Mouse (Mus musculus): Measurements from ENCODE around the gene Cenpt.
A peak's percentile ranks its signal among the peaks of the same experiment; 100 is the strongest.

The Cenpt gene

GRCm38 (mm10) chr8:105853178-105853577 is at the start of gene Cenpt:
Gene Cenpt (minus strand): TSS chr8:105853278.
- no peak for DNase-seq

GRCm38 (mm10) chr8:105900941-105901616 is 48.0 kb upstream of the Cenpt start:
- peak; percentile 12 for DNase-seq

GRCm38 (mm10) chr8:105900180-105900940 is 47.3 kb upstream of the Cenpt start, which contains the start of gene Pskh1:
Gene Pskh1 (plus strand): TSS chr8:105900441.
- peak; percentile 90 for DNase-seq

- no peak for DNase-seq
Measured at GRCm38 (mm10) chr8:105897801-105898480, 44.9 kb upstream of the Cenpt start.

- DNase-seq = peak; percentile 78
Measured at GRCm38 (mm10) chr8:105893339-105893738, 40.3 kb upstream of the Cenpt start, which contains the start of gene Nrn1l. Gene Nrn1l (plus strand): TSS chr8:105893567.

- peak; percentile 26 for DNase-seq
Measured at GRCm38 (mm10) chr8:105892432-105892831, 39.4 kb upstream of the Cenpt start.

GRCm38 (mm10) chr8:105890870-105891269 is 37.8 kb upstream of the Cenpt start:
- no peak for DNase-seq

GRCm38 (mm10) chr8:105889756-105890465 is 36.8 kb upstream of the Cenpt start:
- DNase-seq = no peak

GRCm38 (mm10) chr8:105880754-105881520 is 27.9 kb upstream of the Cenpt start, which contains the start of gene Edc4:
Gene Edc4 (plus strand): TSS chr8:105880881.
- DNase-seq = peak; percentile 87

- DNase-seq = peak; percentile 44
Measured at GRCm38 (mm10) chr8:105874301-105874700, 21.2 kb upstream of the Cenpt start.

- no peak for DNase-seq
Measured at GRCm38 (mm10) chr8:105866364-105867029, 13.4 kb upstream of the Cenpt start.

- DNase-seq = peak; percentile 25
Measured at GRCm38 (mm10) chr8:105861951-105862350, 8.9 kb upstream of the Cenpt start.

GRCm38 (mm10) chr8:105860143-105860981 is 7.3 kb upstream of the Cenpt start, which contains the start of gene Nutf2:
Gene Nutf2 (plus strand): TSS chr8:105860580.
- peak; percentile 98 for DNase-seq

- DNase-seq = no peak
Measured at GRCm38 (mm10) chr8:105859314-105859713, 6.2 kb upstream of the Cenpt start.

GRCm38 (mm10) chr8:105858495-105858894 is 5.4 kb upstream of the Cenpt start:
- no peak for DNase-seq

GRCm38 (mm10) chr8:105856168-105856835 is 3.2 kb upstream of the Cenpt start:
- no peak for DNase-seq

- peak; percentile 37 for DNase-seq
Measured at GRCm38 (mm10) chr8:105855248-105856167, 2.4 kb upstream of the Cenpt start.

GRCm38 (mm10) chr8:105854715-105855216 is 1.7 kb upstream of the Cenpt start, which contains the start of gene Thap11:
Gene Thap11 (plus strand): TSS chr8:105855132.
- DNase-seq = peak; percentile 93
